Mouse (Mus musculus): ENCODE measurements around the gene Dusp1. TPM values are rescaled to one million over a fixed set of nuclear protein-coding genes. Genes with fewer than 3 reads are reported as not detected.

Gene Dusp1
- polyA plus RNA-seq, 1 experiment, result 5.5 TPM

- TF ChIP-seq GATA1 (IDR thresholded peaks at IDR 0.05; ENCODE audit: low read length), result no peak
These were observed 71.0 kb downstream of the Dusp1 start for GRCm38 (mm10) chr17:26490910-26491309.

- no peak for TF ChIP-seq GATA1 (IDR thresholded peaks at IDR 0.05; ENCODE audit: low read length)
These were observed 71.9 kb downstream of the Dusp1 start for GRCm38 (mm10) chr17:26490072-26490471.

GRCm38 (mm10) chr17:26488711-26489403 lies 73.1 kb downstream of the Dusp1 start:
- no peak for TF ChIP-seq GATA1 (IDR thresholded peaks at IDR 0.05; ENCODE audit: low read length)

- no peak for TF ChIP-seq GATA1 (IDR thresholded peaks at IDR 0.05; ENCODE audit: low read length)
These were observed 74.0 kb downstream of the Dusp1 start for GRCm38 (mm10) chr17:26487917-26488316.

- TF ChIP-seq GATA1 (IDR thresholded peaks at IDR 0.05; ENCODE audit: low read length), result no peak
These were observed 74.7 kb downstream of the Dusp1 start for GRCm38 (mm10) chr17:26487266-26487665.

- TF ChIP-seq GATA1 (IDR thresholded peaks at IDR 0.05; ENCODE audit: low read length), result no peak
These were observed 77.1 kb downstream of the Dusp1 start for GRCm38 (mm10) chr17:26484626-26485421.

GRCm38 (mm10) chr17:26480956-26481355 lies 81.0 kb downstream of the Dusp1 start:
- TF ChIP-seq GATA1 (IDR thresholded peaks at IDR 0.05; ENCODE audit: low read length), result no peak

- TF ChIP-seq GATA1 (IDR thresholded peaks at IDR 0.05; ENCODE audit: low read length), result no peak
These were observed 82.3 kb downstream of the Dusp1 start for GRCm38 (mm10) chr17:26479619-26480018.

- TF ChIP-seq GATA1 (IDR thresholded peaks at IDR 0.05; ENCODE audit: low read length), result no peak
These were observed 83.3 kb downstream of the Dusp1 start for GRCm38 (mm10) chr17:26478672-26479071.

GRCm38 (mm10) chr17:26476871-26477270 lies 85.1 kb downstream of the Dusp1 start:
- TF ChIP-seq GATA1 (IDR thresholded peaks at IDR 0.05; ENCODE audit: low read length), result no peak

- no peak for TF ChIP-seq GATA1 (IDR thresholded peaks at IDR 0.05; ENCODE audit: low read length)
These were observed 93.6 kb downstream of the Dusp1 start for GRCm38 (mm10) chr17:26468102-26468894.

- TF ChIP-seq GATA1 (IDR thresholded peaks at IDR 0.05; ENCODE audit: low read length), result no peak
These were observed 94.3 kb downstream of the Dusp1 start for GRCm38 (mm10) chr17:26467619-26468018.

- no peak for TF ChIP-seq GATA1 (IDR thresholded peaks at IDR 0.05; ENCODE audit: low read length)
These were observed 95.2 kb downstream of the Dusp1 start for GRCm38 (mm10) chr17:26466741-26467150.

- TF ChIP-seq GATA1 (IDR thresholded peaks at IDR 0.05; ENCODE audit: low read length), result no peak
These were observed 97.0 kb downstream of the Dusp1 start for GRCm38 (mm10) chr17:26464972-26465371.

- no peak for TF ChIP-seq GATA1 (IDR thresholded peaks at IDR 0.05; ENCODE audit: low read length)
These were observed 97.4 kb downstream of the Dusp1 start for GRCm38 (mm10) chr17:26464481-26464880.

- no peak for TF ChIP-seq GATA1 (IDR thresholded peaks at IDR 0.05; ENCODE audit: low read length)
These were observed 97.9 kb downstream of the Dusp1 start for GRCm38 (mm10) chr17:26463984-26464383.

All from G1E-ER4 (cell line).